Mouse (Mus musculus): ENCODE results near the gene Olfr954.

Olfr954 gene

DNA sequence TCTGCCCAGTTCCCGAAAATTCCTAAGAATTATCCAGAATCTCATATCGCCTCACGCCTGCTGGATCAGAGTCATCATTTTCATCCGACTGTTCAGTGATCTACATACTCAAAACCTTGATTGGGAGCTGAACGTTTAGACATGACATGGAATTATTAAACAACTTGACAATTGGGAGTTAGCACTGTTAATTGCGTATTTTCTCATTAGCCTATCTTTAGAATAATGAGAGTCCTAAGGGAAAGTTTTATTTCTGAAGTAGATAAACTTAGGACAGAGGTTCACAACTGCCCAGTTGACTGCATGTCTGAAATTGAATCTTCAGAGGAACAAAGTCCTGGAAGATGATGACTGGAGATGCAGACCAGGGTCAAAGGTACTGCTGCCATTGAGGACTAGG, at the start of gene Olfr954:
Gene Olfr954, plus strand, starts transcription at position 301 of the 400 bp plus-strand sequence.
- no peak for DNase-seq (ENCODE audit: low spot score)

DNA sequence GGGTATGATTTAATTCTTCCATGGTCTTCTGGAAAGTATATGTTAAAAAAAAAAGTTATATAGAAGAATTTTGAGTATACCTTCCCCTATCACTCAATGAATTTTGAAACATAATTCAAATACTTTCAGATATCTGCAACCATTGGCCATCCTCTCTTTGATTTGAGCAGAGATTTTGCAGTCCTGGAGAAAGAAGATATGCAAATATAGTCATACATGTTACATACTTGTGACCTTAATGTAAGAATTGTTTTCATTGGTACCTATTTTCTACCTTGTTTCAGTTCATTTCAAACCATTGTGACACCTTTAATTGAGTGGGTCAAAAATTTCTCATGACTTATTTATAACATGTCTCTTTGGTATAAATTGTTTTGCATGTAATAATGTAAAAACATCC, 29.5 kb upstream of the Olfr954 start, which contains the start of gene Olfr952:
Gene Olfr952, minus strand, starts transcription at position 101 of the 400 bp plus-strand sequence.
- DNase-seq (ENCODE audit: low spot score), result no peak

DNA sequence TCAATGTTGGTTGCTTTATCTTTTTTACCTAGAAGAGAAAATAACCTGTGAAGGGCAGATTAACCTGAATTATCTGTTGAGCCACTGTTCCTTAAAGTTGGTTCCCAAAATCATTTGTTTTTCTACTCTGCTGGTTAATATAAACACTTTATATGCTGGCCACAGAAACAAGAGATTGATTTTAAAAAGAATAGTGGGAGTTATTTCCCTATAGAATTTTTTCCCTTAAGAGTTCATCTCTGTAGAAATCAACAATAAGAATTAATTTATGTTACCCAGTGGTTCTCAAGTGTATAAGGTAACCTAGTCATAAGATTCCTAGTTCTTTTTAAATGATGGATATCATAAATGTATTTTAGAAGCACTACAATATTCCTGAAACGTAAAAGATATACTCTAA, 15.3 kb downstream of the Olfr954 start, which contains the start of gene Olfr955:
Gene Olfr955, minus strand, starts transcription at position 101 of the 400 bp plus-strand sequence.
- no peak for DNase-seq (ENCODE audit: low spot score)

DNA sequence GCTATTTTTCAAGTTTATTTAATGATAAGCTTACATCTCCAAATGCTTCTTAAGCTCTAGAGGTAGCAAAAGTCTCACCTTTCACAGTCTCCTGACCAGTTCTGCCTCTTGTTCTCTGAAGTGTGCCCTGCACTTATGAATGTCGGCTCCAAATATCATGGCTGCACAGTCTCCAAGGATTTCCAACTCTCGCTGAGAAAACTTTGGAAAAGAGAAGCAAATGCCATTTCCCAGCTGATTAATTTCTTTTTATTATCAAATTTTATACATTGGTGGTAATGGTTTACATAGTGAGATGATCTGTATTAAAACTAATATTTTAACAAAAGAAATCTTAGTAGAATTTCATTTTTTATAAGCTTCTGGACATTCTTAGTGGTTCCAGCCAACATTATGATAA, 37.4 kb downstream of the Olfr954 start, which contains the start of gene Olfr44:
Gene Olfr44, minus strand, starts transcription at position 101 of the 400 bp plus-strand sequence.
- no peak for DNase-seq (ENCODE audit: low spot score)

DNA sequence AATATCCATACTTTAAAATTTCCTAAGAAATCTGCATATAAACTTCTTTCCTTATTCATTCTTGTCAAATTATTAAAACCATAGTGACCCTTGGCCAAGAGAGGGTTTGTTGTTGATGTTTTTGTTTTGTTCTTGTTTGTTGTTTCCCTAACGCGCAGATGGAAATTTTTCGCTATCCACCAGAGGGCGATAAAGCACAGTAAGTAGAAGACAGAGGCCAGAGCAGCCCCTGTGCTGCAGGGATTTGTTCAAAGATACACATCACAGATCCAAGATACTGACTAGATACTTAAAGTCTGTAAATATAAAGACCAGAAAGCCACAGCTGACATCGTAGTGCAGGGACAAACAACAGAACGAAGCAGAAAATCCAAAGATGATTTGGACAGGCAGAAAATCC, 52.5 kb downstream of the Olfr954 start:
- peak; percentile 76 for DNase-seq (ENCODE audit: low spot score)

DNA sequence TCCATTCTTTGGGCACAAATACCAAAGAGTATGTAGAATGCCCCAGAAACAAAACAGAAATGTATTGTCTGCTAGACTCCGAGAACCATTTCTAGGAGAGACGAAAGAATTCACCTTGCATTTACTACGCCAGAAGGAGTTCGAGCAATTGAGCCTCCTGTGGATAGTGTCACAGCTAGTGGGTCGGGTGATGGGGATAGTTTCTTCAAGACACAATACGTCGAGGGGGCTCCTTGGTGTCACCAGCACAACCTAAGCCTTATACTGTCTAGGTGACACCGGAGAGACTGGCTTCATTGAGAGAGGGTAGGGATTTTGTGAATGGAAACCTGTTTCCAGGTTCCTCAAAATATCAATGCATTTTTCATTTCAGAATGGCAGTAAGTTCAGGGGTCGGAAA, 52.9 kb downstream of the Olfr954 start:
- DNase-seq (ENCODE audit: low spot score), result no peak
